Mouse (Mus musculus): ENCODE data around the gene Ssh2.
"Not testable (repeated sequence)": the region's sequence is repeated elsewhere in the genome, so short reads cannot be mapped to it uniquely, and the experiment has no call there.

The Ssh2 gene

DNA sequence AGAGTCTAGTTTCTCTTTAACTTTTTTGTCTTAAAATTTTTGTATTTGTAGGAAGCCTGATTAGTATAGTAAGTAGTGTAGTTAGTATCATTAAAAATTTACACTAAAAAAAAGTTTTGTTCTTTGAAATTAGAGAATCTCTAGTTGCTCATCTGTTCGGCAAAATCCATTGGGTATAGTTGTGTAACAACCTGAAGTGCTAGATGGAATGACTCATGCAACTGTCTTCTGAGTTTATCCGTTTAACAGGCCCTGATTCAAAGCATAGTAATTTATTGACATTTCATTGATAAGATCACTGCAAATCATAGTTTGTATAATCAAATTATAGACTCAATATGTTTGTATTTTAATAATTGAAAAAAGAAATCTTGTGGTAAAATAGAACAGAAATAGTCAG, 14.7 kb downstream of the Ssh2 start:
- DNase-seq (ENCODE audit: low spot score in 2 of 2), result no peak

DNA sequence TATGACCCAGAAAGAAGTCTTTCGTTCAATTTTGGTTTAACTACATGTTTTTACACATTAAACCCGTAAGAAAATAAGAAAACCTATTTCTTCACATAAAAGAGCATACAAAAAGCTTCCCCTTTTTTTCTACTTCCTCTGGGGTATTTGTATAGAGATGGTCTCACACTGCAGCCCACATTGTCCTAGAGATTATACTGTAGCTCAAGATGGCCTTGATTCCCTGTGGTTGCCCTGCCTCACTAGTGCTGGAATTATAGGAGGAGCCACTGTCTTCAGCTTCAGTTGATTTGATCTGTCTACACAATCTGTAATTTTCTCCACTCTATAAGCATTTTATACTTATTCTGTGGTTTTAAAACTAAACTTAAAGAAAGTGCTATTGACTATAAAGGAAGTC, 15.4 kb downstream of the Ssh2 start:
- DNase-seq (ENCODE audit: low spot score in 2 of 2), result no peak

DNA sequence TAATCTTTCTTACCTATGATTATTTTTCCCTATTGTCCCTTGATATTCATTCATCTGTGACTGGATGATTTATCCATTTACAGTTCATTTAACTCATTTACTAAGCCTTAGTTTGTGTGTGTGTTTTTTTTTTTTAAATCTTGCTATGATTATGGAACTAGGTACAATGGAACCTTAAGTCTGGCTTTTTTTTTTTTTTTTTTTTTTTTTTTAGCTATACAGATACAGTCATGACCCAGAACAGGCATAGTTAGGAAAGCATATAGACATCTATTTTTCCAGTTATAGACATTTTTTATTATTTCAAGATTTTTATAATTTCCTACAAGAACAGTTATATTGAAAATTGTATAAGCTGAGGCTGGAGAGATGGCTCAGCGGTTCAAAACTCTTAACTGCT, 19.2 kb downstream of the Ssh2 start:
- DNase-seq (ENCODE audit: low spot score in 2 of 2), result no peak

DNA sequence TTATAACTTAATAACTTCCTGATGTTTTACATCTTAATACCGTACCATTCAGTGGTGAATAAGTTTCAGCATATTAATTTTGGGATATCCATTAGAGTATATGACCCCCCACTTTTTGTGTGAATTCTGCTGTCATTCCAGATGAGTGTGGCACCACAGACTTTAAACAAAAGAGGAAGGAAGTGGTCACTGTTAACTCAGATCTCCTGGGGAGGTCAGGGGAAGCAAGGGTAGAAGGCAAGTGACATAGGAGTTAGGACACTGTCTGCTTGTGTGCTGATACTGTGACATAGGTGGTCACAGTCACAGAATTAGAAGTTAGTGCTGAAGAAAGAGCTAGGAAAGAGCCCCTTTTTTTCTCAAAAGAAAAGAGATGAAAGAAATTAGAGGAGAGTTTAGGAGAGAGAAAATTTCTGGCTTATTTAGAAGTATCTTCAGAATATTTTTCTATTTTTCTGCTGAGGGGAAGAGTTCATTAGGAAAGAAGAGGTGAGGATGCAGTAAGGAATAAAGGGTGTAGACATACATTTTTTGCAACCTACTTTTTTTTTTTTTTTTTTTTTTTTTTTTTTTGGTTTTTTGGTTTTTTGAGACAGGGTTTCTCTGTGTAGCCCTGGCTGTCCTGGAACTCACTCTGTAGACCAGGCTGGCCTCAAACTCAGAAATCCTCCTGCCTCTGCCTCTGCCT, 23.7 kb downstream of the Ssh2 start:
- no peak for DNase-seq (ENCODE audit: low spot score in 2 of 2)

DNA sequence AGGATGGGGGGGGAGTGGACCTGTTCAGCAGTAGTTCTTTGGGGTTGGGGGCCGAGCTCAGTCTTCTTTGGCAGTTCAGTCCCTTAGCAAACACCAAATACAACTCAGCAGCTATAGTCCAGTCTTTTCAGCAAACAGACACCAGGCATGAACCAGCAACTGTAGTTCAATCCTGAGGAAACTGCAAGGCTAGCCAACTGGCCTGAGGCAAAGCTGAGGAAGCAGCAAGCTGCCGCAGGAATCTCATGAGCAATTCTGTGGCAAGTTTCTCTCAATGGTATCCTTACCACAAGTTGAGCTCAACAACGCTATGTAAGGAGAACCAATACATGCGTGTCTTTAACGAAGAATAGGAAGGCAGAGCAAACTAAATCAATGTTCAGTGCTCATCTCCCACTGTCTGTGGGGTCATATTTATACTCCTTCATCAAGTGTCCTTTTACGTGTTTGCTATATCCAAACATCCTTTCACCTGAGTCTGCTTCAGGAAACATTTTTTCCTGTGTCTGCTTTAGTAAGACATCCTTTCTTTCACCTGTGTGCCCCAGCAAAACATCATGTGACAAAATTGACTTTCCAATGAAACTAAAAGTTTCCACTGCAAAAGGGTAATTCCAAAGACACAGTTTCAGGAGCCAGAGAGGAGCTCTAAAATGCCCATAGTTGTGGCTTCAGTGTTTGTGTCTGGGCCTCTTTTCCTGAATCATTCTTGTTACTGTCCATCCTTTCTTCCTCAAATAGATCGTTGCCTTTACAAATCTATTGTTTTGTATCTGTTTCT, 24.6 kb downstream of the Ssh2 start:
- DNase-seq (ENCODE audit: low spot score in 2 of 2), result no peak

DNA sequence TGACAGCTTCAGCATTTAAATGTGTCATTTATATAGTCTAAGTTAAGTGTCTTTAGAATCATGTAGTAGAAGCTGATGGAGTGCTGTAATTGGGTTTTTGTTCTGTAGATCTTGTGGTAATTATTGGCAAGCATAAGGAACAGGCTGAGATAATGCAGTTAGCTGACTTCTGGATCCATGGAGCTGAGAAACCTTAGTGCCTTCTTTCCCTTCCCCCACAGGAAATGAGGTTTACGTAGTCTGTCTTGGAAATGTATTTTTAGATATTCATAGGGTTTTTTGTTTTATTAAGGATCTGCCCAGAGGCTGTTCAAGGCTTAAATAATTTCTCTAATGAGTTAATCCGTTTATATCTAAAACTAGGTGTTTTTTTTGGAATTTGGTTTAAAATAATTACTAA, 26.8 kb downstream of the Ssh2 start:
- no peak for DNase-seq (ENCODE audit: low spot score in 2 of 2)

DNA sequence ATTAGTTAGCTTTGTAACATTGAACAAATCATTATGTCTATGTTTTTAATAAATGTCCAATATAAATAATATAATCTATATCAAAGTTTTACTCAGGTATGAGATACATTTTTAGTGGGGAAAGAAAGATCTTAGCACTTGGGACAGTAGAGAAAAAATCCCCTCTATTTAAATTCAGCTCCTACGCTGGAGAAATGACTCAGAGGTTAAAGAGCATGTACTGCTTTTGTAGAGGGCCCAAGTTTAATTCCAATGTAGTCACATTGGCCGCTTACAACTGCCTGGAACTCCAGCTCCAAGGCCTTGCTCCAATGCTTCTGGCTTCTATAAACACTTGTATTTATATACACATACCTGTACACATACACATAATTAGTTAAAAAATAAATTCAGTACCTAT, 36.7 kb downstream of the Ssh2 start:
- no peak for DNase-seq (ENCODE audit: low spot score in 2 of 2)

DNA sequence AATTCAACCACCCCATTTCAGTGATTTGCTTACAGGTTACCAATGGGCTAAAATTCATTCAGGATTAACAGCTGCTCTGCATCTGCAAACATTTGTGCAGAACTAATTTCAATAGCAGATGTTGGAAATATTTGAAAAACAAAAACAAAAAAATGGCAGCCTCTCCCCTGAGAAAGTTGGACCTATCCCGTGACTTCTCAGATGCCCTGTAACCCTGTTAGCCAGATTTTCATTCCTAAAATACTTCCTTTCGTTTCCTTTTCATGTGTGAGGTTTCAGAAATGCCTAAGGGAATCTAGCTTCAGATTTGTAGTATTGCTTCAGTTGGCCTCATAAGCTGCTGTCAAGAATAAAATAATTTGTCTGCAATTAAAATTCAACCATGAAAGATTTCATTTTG, 43.4 kb downstream of the Ssh2 start:
- DNase-seq (ENCODE audit: low spot score in 2 of 2), result no peak

DNA sequence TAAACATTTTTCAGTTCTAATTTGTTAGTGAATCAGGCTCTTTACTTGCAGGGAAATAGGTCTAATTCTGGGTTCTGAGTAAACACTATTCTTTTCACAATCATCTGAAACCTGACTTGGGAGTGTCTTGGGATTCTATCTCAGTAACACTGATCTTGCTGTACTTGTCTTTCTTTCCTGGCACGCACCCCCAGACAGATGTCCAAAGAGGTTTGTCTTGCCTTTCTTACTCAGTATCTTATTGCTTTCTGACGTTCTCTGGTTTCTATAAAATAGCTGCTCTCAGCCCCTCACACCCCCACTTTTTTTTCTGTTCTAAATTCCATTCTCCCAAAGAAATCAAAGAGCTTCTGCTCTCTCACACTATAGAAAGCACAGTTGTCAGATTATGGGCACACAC, 51.3 kb downstream of the Ssh2 start:
- DNase-seq (ENCODE audit: low spot score in 2 of 2), result no peak

DNA sequence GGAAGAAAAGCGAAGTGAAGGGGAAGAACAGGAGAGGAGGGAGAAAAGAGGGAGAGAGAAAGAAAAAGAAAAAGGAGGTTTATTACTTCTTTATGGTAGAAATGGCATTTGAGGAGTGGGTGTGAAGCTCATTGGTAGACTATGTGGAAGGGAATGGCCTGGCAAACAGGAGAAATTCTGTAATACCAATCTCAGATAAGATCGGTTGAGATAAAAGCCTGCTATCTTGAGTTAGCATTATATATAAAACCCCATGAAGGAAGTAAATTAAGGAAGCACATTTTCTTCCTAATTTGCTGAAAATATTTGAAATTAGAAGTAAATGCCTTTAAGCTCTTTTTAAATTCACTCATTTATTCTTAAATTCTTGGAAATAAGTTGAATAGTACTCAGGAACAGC, 59.9 kb downstream of the Ssh2 start:
- no peak for DNase-seq (ENCODE audit: low spot score in 2 of 2)

DNA sequence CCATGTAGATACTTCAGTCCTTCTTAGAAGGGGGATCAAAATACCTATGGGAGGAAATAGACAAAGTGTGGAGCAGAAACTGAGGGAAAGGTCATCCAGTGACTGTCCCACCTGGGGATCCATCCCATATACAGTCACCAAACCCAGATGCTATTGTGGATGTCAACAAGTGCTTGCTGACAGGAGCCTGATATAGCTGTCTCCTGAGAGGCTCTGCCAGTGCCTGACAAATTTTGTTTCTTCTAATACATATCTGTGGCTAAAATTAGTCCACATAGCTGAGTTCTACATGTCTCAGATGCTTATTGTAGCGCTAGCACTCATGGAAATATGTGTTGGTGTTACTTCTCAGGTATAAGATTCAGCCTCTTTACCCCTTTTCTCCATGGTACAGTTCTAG, 62.5 kb downstream of the Ssh2 start:
- DNase-seq (ENCODE audit: low spot score in 2 of 2), result not testable (repeated sequence)

DNA sequence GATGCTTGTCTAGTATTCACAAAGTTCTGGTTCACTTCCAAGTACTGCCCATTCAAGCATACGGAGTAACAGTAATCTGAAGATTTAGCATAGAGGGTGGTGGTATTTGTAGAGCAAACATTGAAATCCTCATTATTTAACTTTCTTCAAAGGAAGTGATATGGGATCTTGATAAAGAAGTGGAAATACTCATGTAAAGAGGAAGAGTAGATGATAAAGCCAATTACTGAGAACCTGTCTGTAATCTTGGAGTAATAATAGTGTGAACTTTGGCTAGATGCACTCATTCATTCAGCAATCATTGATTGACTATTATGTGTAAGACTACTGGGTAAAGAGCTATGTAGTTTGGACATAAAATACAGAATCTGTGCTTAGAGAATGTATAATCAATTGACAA, 64.1 kb downstream of the Ssh2 start:
- no peak for DNase-seq (ENCODE audit: low spot score in 2 of 2)

DNA sequence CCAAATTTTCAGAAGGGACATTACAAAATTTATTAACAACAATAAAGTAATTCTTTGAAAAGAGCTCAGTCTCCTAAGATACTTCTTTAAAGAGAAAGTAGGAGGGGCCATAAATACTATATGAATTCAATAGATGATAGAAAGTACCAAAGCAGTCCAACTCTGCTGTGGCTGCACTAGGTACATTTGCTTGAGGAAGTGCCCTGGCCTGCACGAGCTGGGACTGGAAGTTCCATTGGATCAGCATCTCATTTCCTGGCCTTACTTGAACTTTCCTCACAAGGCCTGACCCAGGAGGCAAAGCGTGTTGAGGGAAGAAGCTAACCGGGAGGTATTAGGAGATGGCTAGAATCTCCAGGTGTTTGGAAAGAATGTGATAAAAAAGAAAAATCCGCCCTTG, 75.4 kb downstream of the Ssh2 start:
- DNase-seq (ENCODE audit: low spot score in 2 of 2), result no peak

DNA sequence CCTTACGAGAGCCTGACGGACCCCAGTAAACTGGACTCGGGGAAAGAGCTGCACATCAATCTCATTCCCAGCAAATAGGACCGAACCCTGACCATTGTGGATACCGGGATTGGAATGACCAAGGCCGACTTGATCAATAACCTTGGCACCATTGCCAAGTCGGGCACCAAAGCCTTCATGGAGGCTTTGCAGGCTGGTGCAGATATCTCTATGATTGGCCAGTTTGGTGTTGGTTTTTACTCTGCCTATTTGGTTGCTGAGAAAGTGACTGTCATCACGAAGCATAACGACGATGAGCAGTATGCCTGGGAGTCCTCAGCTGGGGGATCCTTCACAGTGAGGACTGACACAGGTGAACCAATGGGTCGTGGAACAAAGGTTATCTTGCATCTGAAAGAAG, 77.6 kb downstream of the Ssh2 start:
- not testable (repeated sequence) for DNase-seq (ENCODE audit: low spot score in 2 of 2)

DNA sequence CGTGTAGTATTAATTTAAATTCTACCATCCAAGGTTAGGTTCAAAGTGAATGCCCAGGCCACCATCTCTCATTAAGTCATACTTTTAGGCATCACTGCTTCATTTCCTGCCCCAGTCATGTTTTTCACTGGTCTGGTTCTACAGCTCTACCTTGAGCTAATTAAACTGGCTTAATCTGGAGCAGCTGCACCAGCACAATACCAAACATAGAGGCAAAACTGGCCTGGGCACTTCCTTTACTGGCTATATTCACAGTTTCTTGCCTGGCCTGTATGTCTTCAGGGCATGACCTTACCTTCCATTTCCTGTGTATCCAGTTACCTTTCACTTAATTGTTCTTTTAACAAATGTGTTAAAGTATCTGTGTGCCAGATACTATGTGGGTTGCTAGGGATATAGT, 81.2 kb downstream of the Ssh2 start:
- no peak for DNase-seq (ENCODE audit: low spot score in 2 of 2)

DNA sequence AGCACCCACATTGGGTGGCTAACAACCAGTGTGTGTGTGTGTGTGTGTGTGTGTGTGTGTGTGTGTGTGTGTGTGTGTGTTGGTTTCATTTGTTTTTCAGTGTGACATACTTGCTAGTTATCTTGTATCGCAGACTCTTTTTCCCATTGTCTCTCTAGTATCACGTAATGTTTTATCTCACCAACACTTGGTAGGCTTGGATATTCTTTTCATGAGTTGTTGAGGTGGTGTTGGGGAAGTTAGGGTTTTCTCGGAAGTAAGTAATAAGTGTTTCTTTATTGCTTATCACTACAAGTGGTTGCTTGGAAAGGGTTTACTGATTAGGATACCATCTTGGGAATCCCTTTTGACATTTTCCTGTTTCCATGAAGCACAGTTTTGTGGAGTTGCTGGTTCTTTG, 91.1 kb downstream of the Ssh2 start:
- no peak for DNase-seq (ENCODE audit: low spot score in 2 of 2)

DNA sequence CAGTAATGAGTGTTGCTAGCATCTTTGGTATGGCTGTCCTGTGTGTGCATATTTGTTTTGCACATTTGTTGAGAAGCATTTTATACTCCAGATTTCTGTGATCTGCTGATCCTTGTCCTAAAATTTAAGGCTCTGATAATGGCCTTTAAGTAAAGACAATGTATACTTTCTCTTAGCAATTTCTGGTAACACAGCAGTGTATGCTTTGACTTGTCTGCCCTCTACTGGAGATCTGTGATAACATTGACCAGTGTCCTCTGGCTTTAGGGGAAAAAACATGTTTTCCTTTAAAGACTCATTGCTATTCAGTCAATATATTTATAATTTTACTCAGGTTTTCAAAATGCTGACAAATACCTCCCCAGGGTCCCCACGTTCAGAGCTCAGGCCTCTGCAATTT, 92.4 kb downstream of the Ssh2 start:
- peak in 1 of 2 experiments; percentile 28 for DNase-seq (ENCODE audit: low spot score in 2 of 2)

DNA sequence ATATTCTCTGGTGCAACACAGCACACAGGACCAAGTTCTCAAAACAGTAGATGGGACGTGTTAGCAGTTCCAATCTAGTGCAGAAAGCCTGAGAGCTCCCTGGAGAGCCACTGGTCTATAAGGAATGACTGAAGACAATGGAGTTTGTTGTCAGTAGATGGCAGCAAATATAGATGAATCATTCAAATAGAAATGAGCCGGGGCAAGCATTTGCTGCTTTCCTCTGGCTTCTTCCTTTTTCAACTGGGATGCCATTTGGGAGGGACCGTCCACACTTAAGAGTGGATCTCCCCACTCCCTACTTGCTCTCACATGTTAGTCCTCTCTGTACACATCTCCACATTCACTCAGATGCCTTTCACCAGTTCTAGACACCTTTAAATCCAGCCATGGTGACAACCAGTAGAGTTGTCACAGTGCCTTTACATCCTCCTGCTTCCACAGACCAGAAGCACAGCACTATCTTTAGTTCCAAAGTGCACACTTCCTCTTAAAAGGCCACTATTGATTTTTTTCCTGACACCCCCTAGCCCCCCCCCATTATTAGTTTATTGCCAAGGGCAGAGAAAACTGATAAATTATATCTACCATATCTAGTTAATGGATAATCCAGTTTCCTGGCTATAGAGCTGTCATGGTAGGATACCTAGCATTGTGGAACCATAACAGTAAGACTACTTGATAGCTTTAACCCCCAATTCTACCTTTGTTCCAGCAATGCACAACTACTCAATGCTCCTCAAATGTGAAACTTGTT, 101.8 kb downstream of the Ssh2 start:
- DNase-seq (ENCODE audit: low spot score in 2 of 2), result no peak

DNA sequence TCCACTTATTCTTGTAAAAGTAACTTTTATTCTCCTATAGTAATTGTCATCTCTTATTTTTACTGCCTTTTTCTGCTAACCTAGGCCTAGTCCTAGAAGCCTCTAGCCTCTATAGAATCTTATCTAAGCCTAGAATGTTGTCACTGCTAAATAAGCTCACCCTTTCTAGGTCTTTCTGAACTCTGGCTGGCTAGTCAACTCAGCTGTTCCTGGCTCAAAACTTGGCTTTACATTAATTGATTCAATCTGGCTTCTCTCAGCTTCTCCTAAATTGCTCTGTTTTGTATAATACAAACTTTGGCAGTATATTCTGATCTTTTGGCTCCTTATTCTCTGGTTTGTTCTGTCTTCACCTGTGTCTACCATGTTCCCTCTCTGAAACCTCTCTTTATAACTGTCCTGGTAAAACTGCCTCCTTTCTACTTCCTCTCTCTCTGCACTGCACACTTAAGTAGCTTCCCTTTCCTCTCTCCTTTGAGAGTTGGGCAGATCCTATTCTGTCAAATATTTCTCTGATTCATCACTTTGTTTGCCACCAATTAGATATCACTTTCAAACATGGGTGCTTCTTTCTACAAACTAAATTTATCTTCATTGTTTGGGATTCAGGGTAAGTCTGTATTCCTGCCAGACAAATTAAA, 102.5 kb downstream of the Ssh2 start:
- DNase-seq (ENCODE audit: low spot score in 2 of 2), result no peak

DNA sequence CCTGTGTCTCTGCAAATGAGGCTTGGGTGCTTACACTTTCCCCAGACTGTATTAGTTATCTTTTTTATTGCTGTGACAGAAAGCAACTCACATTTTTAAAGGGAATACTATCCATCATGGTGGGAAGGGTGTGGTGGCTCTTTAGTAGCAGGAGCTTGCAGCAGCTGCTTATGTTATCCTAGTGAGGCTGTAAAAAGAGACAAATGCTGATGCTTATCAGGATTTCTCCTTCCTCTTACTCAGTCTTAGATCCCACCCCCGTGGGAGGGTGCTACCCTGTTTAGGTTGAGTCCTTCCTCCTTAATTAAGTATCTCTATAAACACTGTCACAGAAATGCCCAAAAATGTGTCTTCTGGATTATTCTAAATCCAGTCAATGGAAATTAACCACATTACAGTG, 105.1 kb downstream of the Ssh2 start:
- no peak for DNase-seq (ENCODE audit: low spot score in 2 of 2)

DNA sequence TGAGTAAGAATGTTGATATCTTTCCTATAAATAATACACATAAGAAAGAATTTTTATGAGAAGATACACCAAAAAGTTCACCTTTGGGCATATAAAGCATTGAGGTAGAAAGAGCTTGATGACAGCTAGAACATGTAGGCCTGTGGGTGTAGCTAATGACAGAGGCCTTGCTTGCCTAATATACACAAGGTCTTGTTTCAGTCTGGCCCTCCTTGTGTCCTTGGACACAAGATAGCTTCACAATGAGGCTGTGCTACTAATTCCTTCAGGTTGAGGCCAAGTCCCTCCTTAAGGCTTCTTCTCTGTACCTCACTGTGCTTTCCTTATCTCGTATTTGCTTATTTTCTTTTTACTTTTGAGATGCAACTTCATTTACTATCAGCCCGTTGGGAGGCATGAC, 114.4 kb downstream of the Ssh2 start:
- DNase-seq (ENCODE audit: low spot score in 2 of 2), result no peak

DNA sequence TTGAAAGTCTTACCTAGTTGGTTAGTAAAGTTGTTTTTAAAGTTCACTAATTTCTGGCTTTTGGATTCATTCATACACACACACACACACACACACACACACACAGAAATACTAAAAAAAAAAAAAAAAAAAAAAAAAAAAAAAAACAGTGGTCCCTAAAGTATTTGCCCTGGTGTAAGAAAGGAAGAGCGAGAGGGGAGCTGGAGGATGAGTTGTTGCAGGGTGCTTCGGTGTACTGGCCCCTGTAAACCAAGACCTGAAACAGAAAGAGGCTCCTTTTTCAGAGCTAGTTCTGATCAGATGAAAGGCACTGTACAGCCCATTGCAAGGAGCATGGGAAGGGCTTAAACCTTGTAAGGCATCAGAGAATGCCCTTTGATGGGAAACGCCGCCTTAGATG, 131.2 kb downstream of the Ssh2 start:
- DNase-seq (ENCODE audit: low spot score in 2 of 2), result no peak
